Mouse (Mus musculus) layer of hippocampus, adult 18-20 months (tissue): ENCODE measurements around the gene Zcchc13. TPM values are rescaled to one million over a fixed set of nuclear protein-coding genes. Genes with fewer than 3 reads are reported as not detected.

Source experiments
- DNase-seq, 2 experiments: peaks; one replicate each; pipeline ENCODE4 v3.0.0; 2022; ENCODE audit warnings: low spot score in 2 of 2
- long read RNA-seq: library from polyadenylated mRNA; stranded (forward); transcript quantifications from one replicate; pipeline ENCODE4 v2.0.0, GENCODE M21; 2021
- total RNA-seq, 2 experiments: library from RNA; stranded (reverse); gene quantifications; 2 replicates each; pipeline ENCODE4 v1.2.3; 2021

Gene Zcchc13
- not detected for total RNA-seq
- long read RNA-seq: 0 reads

- no peak for DNase-seq
Measured at GRCm38 (mm10) chrX:103630303-103630702, at the start of gene Zcchc13. Gene Zcchc13 (plus strand): TSS chrX:103630586.

GRCm38 (mm10) chrX:103584262-103584661 lies 46.1 kb upstream of the Zcchc13 start:
- no peak for DNase-seq

GRCm38 (mm10) chrX:103592056-103592455 lies 38.3 kb upstream of the Zcchc13 start:
- peak in 1 of 2 experiments; percentile 1 for DNase-seq

GRCm38 (mm10) chrX:103602553-103602952 lies 27.8 kb upstream of the Zcchc13 start:
- no peak for DNase-seq

- no peak for DNase-seq
Measured at GRCm38 (mm10) chrX:103604211-103604610, 26.2 kb upstream of the Zcchc13 start.

GRCm38 (mm10) chrX:103605473-103605872 lies 24.9 kb upstream of the Zcchc13 start:
- DNase-seq: no peak

GRCm38 (mm10) chrX:103610401-103610800 lies 20.0 kb upstream of the Zcchc13 start:
- no peak for DNase-seq

- DNase-seq: no peak
Measured at GRCm38 (mm10) chrX:103611462-103611861, 18.9 kb upstream of the Zcchc13 start.

- DNase-seq: no peak
Measured at GRCm38 (mm10) chrX:103614700-103615233, 15.6 kb upstream of the Zcchc13 start.

GRCm38 (mm10) chrX:103615453-103615852 lies 14.9 kb upstream of the Zcchc13 start:
- no peak for DNase-seq

- DNase-seq: peak in 1 of 2 experiments; percentile 32
Measured at GRCm38 (mm10) chrX:103616162-103616535, 14.2 kb upstream of the Zcchc13 start.

- DNase-seq: peak; percentile 80 to 82
Measured at GRCm38 (mm10) chrX:103616536-103617404, 13.6 kb upstream of the Zcchc13 start.

- no peak for DNase-seq
Measured at GRCm38 (mm10) chrX:103617405-103618095, 12.8 kb upstream of the Zcchc13 start.

- DNase-seq: no peak
Measured at GRCm38 (mm10) chrX:103621799-103622198, 8.6 kb upstream of the Zcchc13 start.

GRCm38 (mm10) chrX:103622260-103622934 lies 8.0 kb upstream of the Zcchc13 start:
- DNase-seq: peak; percentile 96 to 97

- DNase-seq: peak in 1 of 2 experiments; percentile 7
Measured at GRCm38 (mm10) chrX:103622935-103623280, 7.5 kb upstream of the Zcchc13 start.

- DNase-seq: peak in 1 of 2 experiments; percentile 37
Measured at GRCm38 (mm10) chrX:103623411-103623845, 7.0 kb upstream of the Zcchc13 start.

- peak in 1 of 2 experiments; percentile 19 for DNase-seq
Measured at GRCm38 (mm10) chrX:103624426-103625168, 5.8 kb upstream of the Zcchc13 start.

GRCm38 (mm10) chrX:103628890-103629289 lies 1.5 kb upstream of the Zcchc13 start:
- DNase-seq: no peak

GRCm38 (mm10) chrX:103633895-103634294 lies 3.5 kb downstream of the Zcchc13 start:
- DNase-seq: no peak

- DNase-seq: no peak
Measured at GRCm38 (mm10) chrX:103636021-103636420, 5.6 kb downstream of the Zcchc13 start.
